Mouse (Mus musculus) myocyte (in vitro differentiated cells): Measurements from ENCODE around the gene Gm43064. TPM values are rescaled to one million over a fixed set of nuclear protein-coding genes. Genes with fewer than 3 reads are reported as not detected.

Source experiments
- H3K27me3 ChIP-seq: one replicate; pipeline ENCODE4 v1.6.1; 2011; ENCODE audit not compliant: control insufficient read depth, insufficient read depth, insufficient read length
- H3K36me3 ChIP-seq: one replicate; pipeline ENCODE4 v1.6.1; 2011; ENCODE audit not compliant: control insufficient read depth, insufficient read depth
- H3K4me2 ChIP-seq: one replicate; pipeline ENCODE4 v1.6.1; 2011; ENCODE audit warnings: low read depth, control low read depth
- H3K4me3 ChIP-seq: one replicate; pipeline ENCODE4 v1.5.1; 2011; ENCODE audit warnings: mild to moderate bottlenecking, control low read depth, moderate library complexity
- H3K79me2 ChIP-seq: one replicate; pipeline ENCODE4 v1.6.1; 2011; ENCODE audit not compliant: control insufficient read depth, insufficient read depth
- H3ac ChIP-seq: one replicate; pipeline ENCODE4 v1.6.1; 2011; ENCODE audit not compliant: control insufficient read depth, insufficient read length
- CEBPB ChIP-seq: IDR thresholded peaks from 2 replicates; pipeline ENCODE4 v1.6.1; 2011; ENCODE audit warnings: mild to moderate bottlenecking, moderate library complexity; ENCODE audit not compliant: poor library complexity, insufficient read depth, severe bottlenecking
- E2F4 ChIP-seq: IDR thresholded peaks from one replicate; pipeline ENCODE4 v1.6.1; 2011; ENCODE audit warnings: mild to moderate bottlenecking, control low read depth, moderate library complexity; ENCODE audit not compliant: insufficient read depth
- MAX ChIP-seq: IDR thresholded peaks from one replicate; pipeline ENCODE4 v1.6.1; 2011; ENCODE audit warnings: low read depth, mild to moderate bottlenecking, control low read depth
- MYOD1 ChIP-seq, 3 experiments: IDR thresholded peaks; one replicate each; pipeline ENCODE4 v1.6.1; 2011; ENCODE audit warnings: control low read depth in 2 of 3, low read depth in 2 of 3, mild to moderate bottlenecking in 2 of 3, moderate library complexity in 1 of 3; ENCODE audit not compliant: insufficient read length in 2 of 3, control insufficient read depth in 1 of 3
- MYOG ChIP-seq, 3 experiments: IDR thresholded peaks; one replicate each; pipeline ENCODE4 v1.6.1; 2011; ENCODE audit warnings: control low read depth in 2 of 3, low read depth in 2 of 3, mild to moderate bottlenecking in 2 of 3; ENCODE audit not compliant: insufficient read length in 2 of 3, control insufficient read depth in 1 of 3, insufficient read depth in 1 of 3
- POLR2A ChIP-seq: IDR thresholded peaks from one replicate; pipeline ENCODE4 v1.6.1; 2011; ENCODE audit warnings: low read depth, mild to moderate bottlenecking, control low read depth, moderate library complexity; ENCODE audit not compliant: insufficient read length
- POLR2AphosphoS2 ChIP-seq: IDR thresholded peaks from one replicate; pipeline ENCODE4 v1.6.1; 2011; ENCODE audit warnings: low read depth, control low read depth; ENCODE audit not compliant: insufficient read length
- REST ChIP-seq: IDR thresholded peaks from one replicate; pipeline ENCODE4 v1.6.1; 2011; ENCODE audit warnings: mild to moderate bottlenecking, control low read depth, moderate library complexity; ENCODE audit not compliant: insufficient read depth, insufficient read length
- SRF ChIP-seq: IDR thresholded peaks from one replicate; pipeline ENCODE4 v1.6.1; 2011; ENCODE audit warnings: low read depth; ENCODE audit not compliant: control insufficient read depth, insufficient read length
- TCF12 ChIP-seq: IDR thresholded peaks from one replicate; pipeline ENCODE4 v1.6.1; 2011; ENCODE audit warnings: mild to moderate bottlenecking, control low read depth; ENCODE audit not compliant: poor library complexity, insufficient read depth, severe bottlenecking
- TCF3 ChIP-seq: IDR thresholded peaks from one replicate; pipeline ENCODE4 v1.6.1; 2011; ENCODE audit warnings: low read depth, control low read depth; ENCODE audit not compliant: insufficient read length
- USF1 ChIP-seq: IDR thresholded peaks from one replicate; pipeline ENCODE4 v1.6.1; 2011; ENCODE audit warnings: low read depth, mild to moderate bottlenecking, control low read depth, moderate library complexity
- polyA plus RNA-seq: library from polyadenylated mRNA; unstranded; fragments of >200 nt; fragmentation: generic; extraction: Trizol; gene quantifications from one replicate; pipeline ENCODE4 v1.2.1, GENCODE M21; 2012; ENCODE audit warnings: missing spikeins

Gene Gm43064
- polyA plus RNA-seq, 1 experiment = 0.06 TPM

- TF ChIP-seq CEBPB (no peak), TCF12 (no peak), POLR2A (no peak), E2F4 (no peak), MYOG (IDR thresholded peaks at IDR 0.05; ENCODE audit: control insufficient read depth in 1 of 3, insufficient read depth in 1 of 3, insufficient read length in 2 of 3, low read depth in 2 of 3) (no peak), SRF (no peak), REST (no peak), MAX (no peak), POLR2AphosphoS2 (no peak), USF1 (no peak), MYOD1 (IDR thresholded peaks at IDR 0.05; ENCODE audit: control insufficient read depth in 1 of 3, insufficient read length in 2 of 3, low read depth in 2 of 3) (no peak), TCF3 (no peak)
- Histone ChIP-seq H3K27me3 (no peaks in the 10 kb centered on the region), H3K4me2 (no peak overlapping the region), H3K79me2 (peaks cover 93% of the 10 kb centered on the region), H3K36me3 (peaks cover 19% of the 10 kb centered on the region), H3K4me3 (no peak overlapping the region), H3ac (no peak overlapping the region)
Observed at GRCm38 (mm10) chr3:103780271-103780670, 29.1 kb upstream of the Gm43064 start.

DNA sequence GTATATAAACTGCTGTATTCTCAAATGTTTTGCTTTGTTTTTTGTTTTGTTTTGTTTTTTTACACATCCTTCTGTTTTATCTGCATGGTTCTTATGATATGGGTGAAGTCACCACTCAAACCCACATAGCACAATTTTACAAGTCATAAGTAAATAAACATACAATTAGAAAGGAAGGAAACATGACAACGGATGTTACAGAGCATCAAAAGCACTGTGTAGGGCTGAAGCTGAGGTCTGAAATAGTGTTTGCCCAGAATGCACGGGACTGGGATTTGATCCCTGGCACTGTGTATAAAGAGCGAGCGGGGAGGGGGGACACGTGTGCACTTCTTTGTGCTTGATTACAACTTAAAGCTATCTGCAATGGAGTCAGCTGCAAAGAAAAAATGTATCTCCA is 28.6 kb upstream of the Gm43064 start:
- TF ChIP-seq CEBPB (no peak), E2F4 (no peak), MAX (no peak), SRF (no peak), USF1 (no peak), POLR2A (no peak), TCF12 (no peak), REST (no peak), MYOG (IDR thresholded peaks at IDR 0.05; ENCODE audit: control insufficient read depth in 1 of 3, insufficient read depth in 1 of 3, insufficient read length in 2 of 3, low read depth in 2 of 3) (no peak), MYOD1 (IDR thresholded peaks at IDR 0.05; ENCODE audit: control insufficient read depth in 1 of 3, insufficient read length in 2 of 3, low read depth in 2 of 3) (no peak), POLR2AphosphoS2 (no peak), TCF3 (no peak)
- Histone ChIP-seq H3K4me3 (no peak overlapping the region), H3K79me2 (peaks cover 93% of the 10 kb centered on the region)

GRCm38 (mm10) chr3:103782844-103783609 is 26.3 kb upstream of the Gm43064 start:
- H3ac ChIP-seq = no peak overlapping the region
- TF ChIP-seq TCF12 = no peak
- TF ChIP-seq CEBPB = no peak
- TF ChIP-seq POLR2A = no peak
- TF ChIP-seq E2F4 = no peak
- TF ChIP-seq SRF = no peak
- TF ChIP-seq USF1 = no peak
- no peak for TF ChIP-seq POLR2AphosphoS2
- no peak for TF ChIP-seq REST
- no peak for TF ChIP-seq MYOD1 (IDR thresholded peaks at IDR 0.05; ENCODE audit: control insufficient read depth in 1 of 3, insufficient read length in 2 of 3, low read depth in 2 of 3)
- no peak for TF ChIP-seq MYOG (IDR thresholded peaks at IDR 0.05; ENCODE audit: control insufficient read depth in 1 of 3, insufficient read depth in 1 of 3, insufficient read length in 2 of 3, low read depth in 2 of 3)
- TF ChIP-seq TCF3 = no peak
- TF ChIP-seq MAX = no peak
- no peak overlapping the region for H3K4me3 ChIP-seq
- H3K27me3 ChIP-seq = no peaks in the 10 kb centered on the region
- H3K36me3 ChIP-seq = peaks cover under 1% of the 10 kb centered on the region
- no peak overlapping the region for H3K4me2 ChIP-seq
- H3K79me2 ChIP-seq = peaks cover 95% of the 10 kb centered on the region

More for the DNA sequence above, 28.6 kb upstream of the Gm43064 start:
- no peak overlapping the region for H3ac ChIP-seq
- H3K4me2 ChIP-seq = no peak overlapping the region
- no peaks in the 10 kb centered on the region for H3K27me3 ChIP-seq
- peaks cover 17% of the 10 kb centered on the region for H3K36me3 ChIP-seq

- H3K4me2 ChIP-seq = no peak overlapping the region
- peaks cover 84% of the 10 kb centered on the region for H3K79me2 ChIP-seq
- no peak overlapping the region for H3K4me3 ChIP-seq
- no peaks in the 10 kb centered on the region for H3K36me3 ChIP-seq
- H3ac ChIP-seq = no peak overlapping the region
- TF ChIP-seq MYOG (IDR thresholded peaks at IDR 0.05; ENCODE audit: control insufficient read depth in 1 of 3, insufficient read depth in 1 of 3, insufficient read length in 2 of 3, low read depth in 2 of 3) (no peak), POLR2AphosphoS2 (no peak), TCF3 (no peak), SRF (no peak), MYOD1 (IDR thresholded peaks at IDR 0.05; ENCODE audit: control insufficient read depth in 1 of 3, insufficient read length in 2 of 3, low read depth in 2 of 3) (no peak), E2F4 (no peak)
- H3K27me3 ChIP-seq = no peaks in the 10 kb centered on the region
Observed at GRCm38 (mm10) chr3:103787225-103787624, 22.1 kb upstream of the Gm43064 start.
